Mouse (Mus musculus) hindbrain, embryonic 13.5 days (tissue): ENCODE measurements around the gene B130006D01Rik. TPM values are rescaled to one million over a fixed set of nuclear protein-coding genes. Genes with fewer than 3 reads are reported as not detected.

Experiments used
- ATAC-seq: fragments of 200-750 bp; cut with Nextera tagmentation; 2 replicates; pipeline ENCODE4 v1.8.0; 2017; ENCODE audit warnings: moderate TSS enrichment; ENCODE audit not compliant: low FRiP score
- H3K27ac ChIP-seq: fragments of 300-500 bp; sonication (generic); 2 replicates; pipeline ENCODE4 v1.5.1; 2015; ENCODE audit warnings: inconsistent platforms, mild to moderate bottlenecking, moderate library complexity
- H3K27me3 ChIP-seq: fragments of 300-500 bp; sonication (generic); 2 replicates; pipeline ENCODE4 v1.6.1; 2015; ENCODE audit warnings: mild to moderate bottlenecking, inconsistent platforms
- H3K36me3 ChIP-seq: fragments of 300-500 bp; sonication (generic); 2 replicates; pipeline ENCODE4 v1.6.1; 2015; ENCODE audit warnings: mild to moderate bottlenecking, inconsistent platforms
- H3K4me1 ChIP-seq: fragments of 300-500 bp; sonication (generic); replicated peaks from 2 replicates; pipeline ENCODE4 v1.6.1; 2015; ENCODE audit warnings: inconsistent platforms
- H3K4me2 ChIP-seq: fragments of 300-500 bp; sonication (generic); 2 replicates; pipeline ENCODE4 v1.6.1; 2015; ENCODE audit warnings: inconsistent platforms, mild to moderate bottlenecking, moderate library complexity
- H3K4me3 ChIP-seq: fragments of 300-500 bp; sonication (generic); 2 replicates; pipeline ENCODE4 v1.5.1; 2015; ENCODE audit warnings: mild to moderate bottlenecking, inconsistent platforms
- H3K9ac ChIP-seq: fragments of 300-500 bp; sonication (generic); 2 replicates; pipeline ENCODE4 v1.6.1; 2015; ENCODE audit warnings: mild to moderate bottlenecking, inconsistent platforms
- H3K9me3 ChIP-seq: fragments of 300-500 bp; sonication (generic); 2 replicates; pipeline ENCODE4 v1.6.1; 2016; ENCODE audit warnings: inconsistent platforms
- WGBS: fragments of 180-500 bp; shearing (Covaris S2); methylation state at CpG from one replicate; pipeline ENCODE4 v1.1.7; 2015; 5-methylcytosine and 5-hydroxymethylcytosine counted together
- polyA plus RNA-seq: library from polyadenylated mRNA; unstranded; fragments of >200 nt; fragmentation: Nextera tagmentation; extraction: Ambion mirVana; gene quantifications from 2 replicates; pipeline ENCODE4 v1.2.1, GENCODE M21; 2015

Gene B130006D01Rik
- 1.6 and 1.8 TPM in 2 replicates for polyA plus RNA-seq

- H3K4me1 ChIP-seq, result no peaks in the 10 kb centered on the region
- WGBS, result 98% methylated on average over 5 of the region's 5 CpGs
- no peak for ATAC-seq
- no peaks in the 10 kb centered on the region for H3K9me3 ChIP-seq
- H3K27ac ChIP-seq, result no peak within 1 kb of the TSS
- no peaks in the 10 kb centered on the region for H3K27me3 ChIP-seq
- no peaks in the 10 kb centered on the region for H3K36me3 ChIP-seq
- no peak within 1 kb of the TSS for H3K4me3 ChIP-seq
- H3K4me2 ChIP-seq, result no peak within 1 kb of the TSS
- no peak within 1 kb of the TSS for H3K9ac ChIP-seq
Measured at GRCm38 (mm10) chr11:95723287-95723686, at the start of gene B130006D01Rik. Gene B130006D01Rik, plus strand, starts transcription at chr11:95723587.

- H3K9me3 ChIP-seq, result no peaks in the 10 kb centered on the region
- no peak overlapping the region for H3K27ac ChIP-seq
- H3K4me3 ChIP-seq, result no peak overlapping the region
- 91% methylated on average over 14 of the region's 14 CpGs for WGBS
- H3K4me2 ChIP-seq, result no peak overlapping the region
- H3K36me3 ChIP-seq, result peaks cover 86% of the 10 kb centered on the region
- no peak overlapping the region for H3K9ac ChIP-seq
- H3K4me1 ChIP-seq, result peaks cover 12% of the 10 kb centered on the region
- ATAC-seq, result no peak
- H3K27me3 ChIP-seq, result no peaks in the 10 kb centered on the region
Measured at GRCm38 (mm10) chr11:95675498-95675897, 47.9 kb upstream of the B130006D01Rik start.

DNA sequence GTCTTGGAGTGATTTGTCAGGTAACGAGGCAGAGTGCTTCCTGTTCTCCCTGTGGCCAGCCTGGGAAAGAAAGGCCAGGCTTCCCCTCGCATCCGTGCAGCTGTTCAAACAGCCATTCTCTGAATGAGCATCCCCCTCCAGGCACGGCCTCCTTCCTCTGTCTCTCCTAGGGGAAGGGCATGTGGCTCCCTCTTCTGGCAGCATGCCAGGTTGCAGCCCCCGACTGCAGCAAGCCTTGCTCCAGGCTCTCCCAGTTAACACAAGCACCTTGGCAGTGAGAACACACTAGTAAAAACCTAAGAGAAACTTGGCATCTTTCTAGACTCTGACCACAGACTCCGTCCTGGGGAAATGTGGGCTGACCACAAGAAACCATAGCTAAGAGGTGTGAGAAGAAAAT is 47.1 kb upstream of the B130006D01Rik start:
- H3K9me3 ChIP-seq, result no peaks in the 10 kb centered on the region
- 23% methylated on average over 6 of the region's 6 CpGs for WGBS
- H3K36me3 ChIP-seq, result peaks cover 87% of the 10 kb centered on the region
- no peak overlapping the region for H3K4me2 ChIP-seq
- no peaks in the 10 kb centered on the region for H3K27me3 ChIP-seq
- H3K4me3 ChIP-seq, result no peak overlapping the region
- 0 out of 2 replicates have a peak, but pooled peaks have one; percentile 59 for ATAC-seq
- H3K4me1 ChIP-seq, result peaks cover 12% of the 10 kb centered on the region
- peak overlapping the region; percentile 49; the same call in 1 of the 2 replicates for H3K9ac ChIP-seq
- H3K27ac ChIP-seq, result peak overlapping the region; percentile 48; the same call in 1 of the 2 replicates

DNA sequence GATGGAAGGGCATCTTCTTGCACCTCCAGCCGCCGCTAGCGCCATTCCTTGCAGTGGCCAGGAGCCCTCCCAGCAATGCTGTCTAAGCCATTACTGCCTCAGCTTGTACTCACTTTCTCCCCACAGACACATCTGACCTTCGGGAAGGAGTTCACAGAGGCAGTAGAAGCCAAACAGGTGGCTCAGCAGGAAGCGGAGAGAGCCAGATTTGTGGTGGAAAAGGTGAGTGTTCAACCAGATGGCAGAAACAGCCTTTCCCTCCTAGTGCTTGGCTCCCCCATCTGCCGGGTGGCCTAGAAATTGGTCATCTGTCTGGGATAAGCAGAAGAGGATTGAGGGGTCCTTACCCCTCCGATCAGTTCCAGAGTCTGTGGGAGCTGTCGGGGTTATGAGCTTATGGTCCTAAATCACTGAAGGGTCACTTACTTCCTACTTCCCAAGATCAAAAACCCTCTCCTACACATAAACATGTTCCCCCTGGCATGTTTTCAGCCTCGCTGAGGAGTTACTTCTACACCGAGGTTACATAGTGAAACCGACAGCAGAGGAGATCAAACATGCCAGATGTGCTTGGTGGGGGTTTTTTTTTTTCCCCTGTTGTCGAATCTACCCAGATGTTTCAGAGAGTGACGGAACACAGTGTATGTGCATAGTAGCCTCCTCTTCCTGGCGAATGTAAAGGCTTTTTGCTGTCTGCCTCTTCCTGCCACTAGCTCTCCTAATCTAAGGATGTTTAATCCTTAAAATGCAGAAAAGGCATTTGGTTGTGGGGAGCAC is 45.3 kb upstream of the B130006D01Rik start:
- Histone ChIP-seq H3K9ac (no peak overlapping the region), H3K4me1 (peaks cover 12% of the 10 kb centered on the region), H3K4me3 (no peak overlapping the region), H3K4me2 (no peak overlapping the region), H3K36me3 (peaks cover 82% of the 10 kb centered on the region), H3K9me3 (no peaks in the 10 kb centered on the region), H3K27ac (no peak overlapping the region), H3K27me3 (no peaks in the 10 kb centered on the region)
- WGBS, result 92% methylated on average over 14 of the region's 14 CpGs
- no peak for ATAC-seq

GRCm38 (mm10) chr11:95681995-95682601 is 41.3 kb upstream of the B130006D01Rik start:
- H3K4me1 ChIP-seq, result no peaks in the 10 kb centered on the region
- H3K4me2 ChIP-seq, result no peak overlapping the region
- H3K27ac ChIP-seq, result 0 out of 2 replicates have a peak overlapping the region, but pooled peaks have one; percentile 26
- H3K36me3 ChIP-seq, result peaks cover 49% of the 10 kb centered on the region
- 68% methylated on average over 9 of the region's 9 CpGs for WGBS
- H3K27me3 ChIP-seq, result no peaks in the 10 kb centered on the region
- peak overlapping the region; percentile 49 for H3K9ac ChIP-seq
- H3K4me3 ChIP-seq, result no peak overlapping the region
- no peaks in the 10 kb centered on the region for H3K9me3 ChIP-seq
- no peak for ATAC-seq

GRCm38 (mm10) chr11:95682946-95683345 is 40.4 kb upstream of the B130006D01Rik start:
- H3K27ac ChIP-seq, result no peak overlapping the region; the same call in 1 of the 2 replicates
- H3K4me3 ChIP-seq, result no peak overlapping the region
- H3K4me1 ChIP-seq, result no peaks in the 10 kb centered on the region
- peaks cover 40% of the 10 kb centered on the region for H3K36me3 ChIP-seq
- no peak overlapping the region for H3K4me2 ChIP-seq
- H3K27me3 ChIP-seq, result no peaks in the 10 kb centered on the region
- no peak overlapping the region for H3K9ac ChIP-seq
- ATAC-seq, result no peak
- 83% methylated on average over 3 of the region's 3 CpGs for WGBS
- H3K9me3 ChIP-seq, result no peaks in the 10 kb centered on the region

DNA sequence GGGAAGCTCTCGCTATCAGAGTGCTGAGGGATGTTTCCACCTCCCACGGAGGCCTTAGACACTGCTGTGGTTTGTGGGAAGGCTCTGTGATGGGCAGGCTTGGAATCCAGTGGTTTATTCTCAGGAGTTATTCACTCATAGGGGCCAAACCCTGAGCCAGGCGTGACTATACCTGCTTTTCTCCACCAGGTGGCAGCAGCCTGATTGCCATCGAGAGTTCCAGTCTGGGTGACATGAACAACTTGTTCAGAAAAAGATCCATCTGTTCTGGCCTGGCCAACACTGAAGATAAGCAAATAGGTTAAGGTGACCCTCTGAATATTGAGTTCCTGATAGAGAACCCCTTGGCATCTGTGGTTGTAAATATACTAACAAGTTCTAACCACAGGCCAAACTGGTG is 37.4 kb upstream of the B130006D01Rik start:
- Histone ChIP-seq H3K4me1 (no peaks in the 10 kb centered on the region), H3K27ac (no peak overlapping the region), H3K4me2 (no peak overlapping the region), H3K27me3 (no peaks in the 10 kb centered on the region), H3K9ac (no peak overlapping the region), H3K9me3 (no peaks in the 10 kb centered on the region), H3K4me3 (no peak overlapping the region), H3K36me3 (peaks cover 14% of the 10 kb centered on the region)
- no peak; the same call in 1 of the 2 replicates for ATAC-seq
- WGBS, result 4% methylated on average over 4 of the region's 4 CpGs

DNA sequence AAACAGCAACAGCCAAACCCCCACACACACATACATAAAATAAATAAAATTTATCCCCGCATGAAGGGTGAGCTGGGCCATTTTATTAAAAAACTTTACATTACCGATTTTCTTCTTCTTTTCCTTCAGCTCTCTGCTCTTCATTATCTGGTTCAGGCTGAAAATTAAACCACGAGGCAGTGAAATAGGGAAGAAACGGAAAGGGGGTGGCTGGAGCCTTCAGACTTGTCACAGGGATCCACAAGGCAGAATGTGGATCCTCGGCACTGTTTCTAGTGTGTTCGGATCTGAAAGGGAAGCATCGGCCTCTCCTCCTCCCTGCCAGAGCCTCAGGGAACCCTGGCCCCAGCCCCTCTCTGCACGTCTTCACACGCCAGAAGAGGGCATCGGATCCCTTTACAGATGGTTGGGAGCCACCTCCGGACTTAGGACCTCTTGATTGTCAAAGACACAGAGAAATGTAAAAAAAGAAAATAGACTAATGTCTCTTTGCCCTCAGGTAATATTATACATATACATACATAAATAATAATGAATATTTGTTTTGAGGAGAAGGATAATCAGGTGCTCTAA is 36.2 kb upstream of the B130006D01Rik start:
- Histone ChIP-seq H3K27me3 (no peaks in the 10 kb centered on the region), H3K4me1 (no peaks in the 10 kb centered on the region), H3K36me3 (peaks cover 3% of the 10 kb centered on the region; the same call in 1 of the 2 replicates), H3K27ac (no peak overlapping the region), H3K4me2 (no peak overlapping the region), H3K9me3 (no peaks in the 10 kb centered on the region), H3K4me3 (no peak overlapping the region), H3K9ac (no peak overlapping the region)
- ATAC-seq, result no peak
- 46% methylated on average over 11 of the region's 11 CpGs for WGBS

DNA sequence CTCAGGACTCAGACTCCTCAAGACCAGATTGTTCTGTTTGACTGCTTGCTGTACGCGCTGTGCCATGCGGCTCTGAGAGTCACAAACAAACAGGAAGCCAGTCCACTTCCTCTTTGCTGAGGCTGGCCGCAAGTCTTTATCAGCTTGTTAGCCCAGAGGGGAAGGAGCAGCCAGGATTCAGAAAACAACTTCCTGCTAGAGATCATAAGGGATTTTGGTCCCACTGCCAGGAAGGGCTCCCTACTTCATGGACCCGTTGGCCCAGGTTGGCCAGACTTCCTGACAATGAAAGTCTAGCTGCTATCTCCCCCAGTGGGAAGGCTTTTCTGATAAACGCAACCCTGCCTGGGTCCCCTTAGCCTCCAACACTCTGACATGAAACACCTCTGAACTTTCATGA is 34.9 kb upstream of the B130006D01Rik start:
- no peaks in the 10 kb centered on the region for H3K27me3 ChIP-seq
- no peak for ATAC-seq
- 87% methylated on average over 6 of the region's 6 CpGs for WGBS
- no peak overlapping the region for H3K4me3 ChIP-seq
- H3K4me2 ChIP-seq, result no peak overlapping the region
- no peak overlapping the region for H3K27ac ChIP-seq
- no peak overlapping the region for H3K9ac ChIP-seq
- no peaks in the 10 kb centered on the region for H3K9me3 ChIP-seq
- no peaks in the 10 kb centered on the region for H3K4me1 ChIP-seq
- H3K36me3 ChIP-seq, result no peaks in the 10 kb centered on the region

DNA sequence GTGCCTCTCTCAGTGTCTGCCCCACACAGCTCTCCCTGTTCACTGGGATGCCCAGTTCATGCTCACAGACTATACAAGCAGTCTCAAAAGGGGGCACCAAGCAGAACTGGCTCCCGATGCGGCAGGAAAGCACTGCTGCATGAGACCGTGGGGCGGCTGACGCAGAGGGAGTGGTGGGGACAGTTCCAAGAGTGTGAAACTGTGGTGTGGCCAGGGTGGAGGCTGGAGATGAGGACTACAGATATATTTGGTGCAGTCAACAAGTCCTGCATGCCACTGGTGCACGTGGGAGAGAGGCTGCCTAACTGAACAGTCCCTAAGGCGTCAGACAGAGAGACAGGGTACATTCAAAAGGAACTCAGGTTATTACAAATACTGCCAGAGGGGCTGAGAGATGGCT is 34.4 kb upstream of the B130006D01Rik start:
- Histone ChIP-seq H3K36me3 (no peaks in the 10 kb centered on the region), H3K9me3 (no peaks in the 10 kb centered on the region), H3K4me1 (no peaks in the 10 kb centered on the region), H3K27me3 (no peaks in the 10 kb centered on the region), H3K9ac (no peak overlapping the region), H3K4me3 (no peak overlapping the region), H3K4me2 (no peak overlapping the region), H3K27ac (no peak overlapping the region)
- 74% methylated on average over 7 of the region's 7 CpGs for WGBS
- ATAC-seq, result no peak

- WGBS, result 91% methylated on average over 3 of the region's 3 CpGs
- Histone ChIP-seq H3K4me3 (no peak overlapping the region), H3K36me3 (no peaks in the 10 kb centered on the region), H3K9me3 (no peaks in the 10 kb centered on the region), H3K27me3 (no peaks in the 10 kb centered on the region), H3K4me1 (no peaks in the 10 kb centered on the region), H3K4me2 (no peak overlapping the region), H3K9ac (no peak overlapping the region), H3K27ac (no peak overlapping the region)
- ATAC-seq, result no peak
Measured at GRCm38 (mm10) chr11:95689544-95689943, 33.8 kb upstream of the B130006D01Rik start.

DNA sequence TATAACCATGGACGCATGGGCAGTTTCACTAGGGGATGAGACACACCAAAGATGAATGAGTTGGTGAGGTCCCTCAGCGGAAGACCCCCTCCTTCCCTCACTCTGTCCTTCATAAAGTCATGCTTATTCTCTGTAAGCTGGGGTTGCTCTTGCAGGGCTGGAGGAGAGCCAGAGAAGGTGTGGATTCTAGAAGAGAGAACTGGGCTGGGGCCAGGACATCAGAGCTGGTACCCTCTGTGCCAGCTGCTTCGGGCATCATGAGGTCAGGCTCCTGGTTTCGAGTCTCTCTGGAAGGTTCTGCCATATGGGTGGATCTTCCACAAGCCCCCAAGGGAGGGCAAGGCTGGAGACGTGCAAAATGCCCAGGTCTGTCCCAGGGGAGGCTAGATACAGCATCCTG is 24.8 kb upstream of the B130006D01Rik start:
- Histone ChIP-seq H3K4me1 (no peaks in the 10 kb centered on the region), H3K4me2 (no peak overlapping the region), H3K9ac (no peak overlapping the region), H3K9me3 (no peaks in the 10 kb centered on the region), H3K4me3 (no peak overlapping the region), H3K36me3 (no peaks in the 10 kb centered on the region), H3K27me3 (no peaks in the 10 kb centered on the region), H3K27ac (no peak overlapping the region)
- no peak for ATAC-seq
- 81% methylated on average over 5 of the region's 5 CpGs for WGBS
